Mouse (Mus musculus): ENCODE data around the gene Cdc45. TPM values are rescaled to one million over a fixed set of nuclear protein-coding genes. Genes with fewer than 3 reads are reported as not detected.

Gene Cdc45
- total RNA-seq, 4 experiments from 2014 or later, result 7.0 to 12.8 (median 10.0) TPM

DNA sequence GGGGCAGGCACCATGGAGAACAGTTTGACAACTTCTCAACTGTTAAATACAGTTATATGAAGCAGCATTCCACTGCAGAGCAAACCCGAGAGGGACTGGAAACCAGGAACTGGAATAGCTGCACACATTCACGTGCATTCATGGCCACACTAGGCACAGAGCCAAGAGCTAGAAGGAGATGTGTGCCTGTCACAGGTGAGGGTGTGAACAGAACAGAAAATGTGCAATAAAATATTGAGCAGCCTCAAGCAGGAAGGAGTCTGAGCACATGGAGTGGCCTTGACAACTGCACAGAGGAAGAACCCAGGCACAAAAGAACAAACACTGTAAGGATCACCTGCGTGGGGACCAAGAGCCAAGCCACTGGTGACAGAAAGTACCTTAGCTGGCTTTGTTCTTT lies 81.1 kb downstream of the Cdc45 start:
- no peak for DNase-seq

Other genes starting within 250 kb of the Cdc45 start
- not detected for gene Tbx1, start 221.3 kb downstream of the Cdc45 start, total RNA-seq (2022)
- not detected for gene Gp1bb, start 189.6 kb downstream of the Cdc45 start, total RNA-seq (2022)
- 1 to 10 TPM; 3.6 to 8.5 (median 5.6) TPM for gene Gm49601, start 185.6 kb downstream of the Cdc45 start, total RNA-seq (2022)
- 10 to 100 TPM in 3 of 4 experiments, 1 to 10 TPM in 1; 8.5 to 18.5 (median 12.0) TPM for gene Sept5, start 182.0 kb downstream of the Cdc45 start, total RNA-seq (2022)
- gene Cldn5, start 35.1 kb downstream of the Cdc45 start, total RNA-seq (2022), result 10 to 100 TPM in 1 of 4 experiments, 1 to 10 TPM in 3; 7.8 to 12.2 (median 9.4) TPM
- 100 to 1,000 TPM; 131 to 143 (median 136) TPM for gene Ufd1, start 208 bp downstream of the Cdc45 start, total RNA-seq (2022)
- 10 to 100 TPM; 18.5 to 23.9 (median 20.9) TPM for gene 2510002D24Rik, start 24.6 kb upstream of the Cdc45 start, total RNA-seq (2022)
- 1 to 10 TPM; 1.7 to 7.3 (median 5.7) TPM for gene Gm28539, start 24.6 kb upstream of the Cdc45 start, total RNA-seq (2022)
- gene Mrpl40, start 64.9 kb upstream of the Cdc45 start, total RNA-seq (2022), result 10 to 100 TPM; 42.0 to 53.2 (median 48.0) TPM
- gene Hira, start 65.0 kb upstream of the Cdc45 start, total RNA-seq (2022), result 10 to 100 TPM; 31.8 to 59.1 (median 39.6) TPM

Data from adrenal gland, adult 8-10 months (tissue).